Mouse (Mus musculus) myocyte (in vitro differentiated cells): ENCODE measurements around the gene Adgrb3. TPM values are rescaled to one million over a fixed set of nuclear protein-coding genes. Genes with fewer than 3 reads are reported as not detected.

ENCODE experiments used
- H3K27me3 ChIP-seq: one replicate; pipeline ENCODE4 v1.6.1; 2011; ENCODE audit not compliant: control insufficient read depth, insufficient read depth, insufficient read length
- H3K36me3 ChIP-seq: one replicate; pipeline ENCODE4 v1.6.1; 2011; ENCODE audit not compliant: control insufficient read depth, insufficient read depth
- H3K4me2 ChIP-seq: one replicate; pipeline ENCODE4 v1.6.1; 2011; ENCODE audit warnings: low read depth, control low read depth
- H3K4me3 ChIP-seq: one replicate; pipeline ENCODE4 v1.5.1; 2011; ENCODE audit warnings: mild to moderate bottlenecking, control low read depth, moderate library complexity
- H3K79me2 ChIP-seq: one replicate; pipeline ENCODE4 v1.6.1; 2011; ENCODE audit not compliant: control insufficient read depth, insufficient read depth
- H3ac ChIP-seq: one replicate; pipeline ENCODE4 v1.6.1; 2011; ENCODE audit not compliant: control insufficient read depth, insufficient read length
- CEBPB ChIP-seq: IDR thresholded peaks from 2 replicates; pipeline ENCODE4 v1.6.1; 2011; ENCODE audit warnings: mild to moderate bottlenecking, moderate library complexity; ENCODE audit not compliant: poor library complexity, insufficient read depth, severe bottlenecking
- E2F4 ChIP-seq: IDR thresholded peaks from one replicate; pipeline ENCODE4 v1.6.1; 2011; ENCODE audit warnings: mild to moderate bottlenecking, control low read depth, moderate library complexity; ENCODE audit not compliant: insufficient read depth
- MAX ChIP-seq: IDR thresholded peaks from one replicate; pipeline ENCODE4 v1.6.1; 2011; ENCODE audit warnings: low read depth, mild to moderate bottlenecking, control low read depth
- MYOD1 ChIP-seq, 3 experiments: IDR thresholded peaks; one replicate each; pipeline ENCODE4 v1.6.1; 2011; ENCODE audit warnings: control low read depth in 2 of 3, low read depth in 2 of 3, mild to moderate bottlenecking in 2 of 3, moderate library complexity in 1 of 3; ENCODE audit not compliant: insufficient read length in 2 of 3, control insufficient read depth in 1 of 3
- MYOG ChIP-seq, 3 experiments: IDR thresholded peaks; one replicate each; pipeline ENCODE4 v1.6.1; 2011; ENCODE audit warnings: control low read depth in 2 of 3, low read depth in 2 of 3, mild to moderate bottlenecking in 2 of 3; ENCODE audit not compliant: insufficient read length in 2 of 3, control insufficient read depth in 1 of 3, insufficient read depth in 1 of 3
- POLR2A ChIP-seq: IDR thresholded peaks from one replicate; pipeline ENCODE4 v1.6.1; 2011; ENCODE audit warnings: low read depth, mild to moderate bottlenecking, control low read depth, moderate library complexity; ENCODE audit not compliant: insufficient read length
- POLR2AphosphoS2 ChIP-seq: IDR thresholded peaks from one replicate; pipeline ENCODE4 v1.6.1; 2011; ENCODE audit warnings: low read depth, control low read depth; ENCODE audit not compliant: insufficient read length
- REST ChIP-seq: IDR thresholded peaks from one replicate; pipeline ENCODE4 v1.6.1; 2011; ENCODE audit warnings: mild to moderate bottlenecking, control low read depth, moderate library complexity; ENCODE audit not compliant: insufficient read depth, insufficient read length
- SRF ChIP-seq: IDR thresholded peaks from one replicate; pipeline ENCODE4 v1.6.1; 2011; ENCODE audit warnings: low read depth; ENCODE audit not compliant: control insufficient read depth, insufficient read length
- TCF12 ChIP-seq: IDR thresholded peaks from one replicate; pipeline ENCODE4 v1.6.1; 2011; ENCODE audit warnings: mild to moderate bottlenecking, control low read depth; ENCODE audit not compliant: poor library complexity, insufficient read depth, severe bottlenecking
- TCF3 ChIP-seq: IDR thresholded peaks from one replicate; pipeline ENCODE4 v1.6.1; 2011; ENCODE audit warnings: low read depth, control low read depth; ENCODE audit not compliant: insufficient read length
- USF1 ChIP-seq: IDR thresholded peaks from one replicate; pipeline ENCODE4 v1.6.1; 2011; ENCODE audit warnings: low read depth, mild to moderate bottlenecking, control low read depth, moderate library complexity
- polyA plus RNA-seq: library from polyadenylated mRNA; unstranded; fragments of >200 nt; fragmentation: generic; extraction: Trizol; gene quantifications from one replicate; pipeline ENCODE4 v1.2.1, GENCODE M21; 2012; ENCODE audit warnings: missing spikeins

Gene Adgrb3
- polyA plus RNA-seq, 1 experiment, result not detected

DNA sequence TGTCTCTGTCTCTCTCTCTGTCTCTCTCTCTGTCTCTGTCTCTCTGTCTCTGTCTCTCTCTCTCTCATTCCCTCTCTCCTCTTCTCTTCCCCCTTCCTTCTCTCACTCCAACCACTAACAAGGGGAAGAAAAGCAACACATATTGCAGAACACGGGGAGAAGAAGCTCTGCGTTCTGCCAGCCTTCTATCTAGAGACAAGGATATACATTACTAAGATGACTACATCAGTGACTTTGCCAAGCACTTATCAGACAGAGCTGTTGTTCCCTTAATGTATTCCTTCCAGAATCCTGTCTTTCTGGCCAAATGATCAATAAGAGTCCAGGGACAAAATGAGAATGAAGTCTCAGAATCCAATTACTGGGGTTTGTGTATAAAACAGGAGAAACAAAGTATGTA is 123.2 kb downstream of the Adgrb3 start:
- Histone ChIP-seq H3K27me3 (no peaks in the 10 kb centered on the region), H3K79me2 (no peaks in the 10 kb centered on the region)
- TF ChIP-seq TCF12, result no peak
- TF ChIP-seq CEBPB, result no peak
- TF ChIP-seq TCF3, result no peak
- TF ChIP-seq POLR2A, result no peak

DNA sequence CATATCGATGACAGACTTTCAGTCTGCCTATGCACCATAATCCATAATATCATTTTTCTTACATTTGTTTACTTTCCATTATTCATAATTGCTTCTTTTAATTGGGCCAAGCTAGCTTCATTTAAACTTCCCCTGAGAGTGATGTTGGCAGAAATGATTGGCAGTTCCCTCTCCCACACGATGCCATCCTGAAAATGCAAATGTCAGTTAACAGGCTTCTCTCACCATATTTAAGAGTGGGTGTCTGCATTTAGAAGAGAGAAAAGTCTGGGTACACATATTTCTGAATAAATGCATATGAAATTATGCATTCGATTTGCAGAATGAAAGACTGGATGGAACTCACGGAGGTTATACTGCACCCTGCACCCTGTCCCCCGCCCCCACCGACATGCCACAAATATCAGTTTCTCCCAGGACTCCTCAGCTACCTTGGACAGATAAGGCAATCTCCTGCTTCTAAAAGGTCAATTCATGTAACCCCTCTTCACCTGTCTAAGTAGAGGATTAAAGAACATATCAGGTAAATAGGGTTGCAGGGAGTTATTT is 130.7 kb downstream of the Adgrb3 start:
- Histone ChIP-seq H3K4me2 (no peak overlapping the region), H3K36me3 (no peaks in the 10 kb centered on the region), H3K4me3 (no peak overlapping the region), H3K79me2 (no peaks in the 10 kb centered on the region), H3ac (no peak overlapping the region), H3K27me3 (no peaks in the 10 kb centered on the region)
- no peak for TF ChIP-seq POLR2A
- no peak for TF ChIP-seq REST
- TF ChIP-seq USF1, result no peak
- no peak for TF ChIP-seq E2F4
- no peak for TF ChIP-seq POLR2AphosphoS2
- TF ChIP-seq CEBPB, result no peak
- no peak for TF ChIP-seq SRF
- no peak for TF ChIP-seq TCF12
- TF ChIP-seq MYOG (IDR thresholded peaks at IDR 0.05; ENCODE audit: control insufficient read depth in 1 of 3, insufficient read depth in 1 of 3, insufficient read length in 2 of 3, low read depth in 2 of 3), result no peak
- TF ChIP-seq TCF3, result no peak
- TF ChIP-seq MAX, result no peak
- TF ChIP-seq MYOD1 (IDR thresholded peaks at IDR 0.05; ENCODE audit: control insufficient read depth in 1 of 3, insufficient read length in 2 of 3, low read depth in 2 of 3), result no peak

More for the DNA sequence above, 123.2 kb downstream of the Adgrb3 start:
- Histone ChIP-seq H3K4me3 (no peak overlapping the region), H3K4me2 (no peak overlapping the region), H3K36me3 (no peaks in the 10 kb centered on the region), H3ac (no peak overlapping the region)

DNA sequence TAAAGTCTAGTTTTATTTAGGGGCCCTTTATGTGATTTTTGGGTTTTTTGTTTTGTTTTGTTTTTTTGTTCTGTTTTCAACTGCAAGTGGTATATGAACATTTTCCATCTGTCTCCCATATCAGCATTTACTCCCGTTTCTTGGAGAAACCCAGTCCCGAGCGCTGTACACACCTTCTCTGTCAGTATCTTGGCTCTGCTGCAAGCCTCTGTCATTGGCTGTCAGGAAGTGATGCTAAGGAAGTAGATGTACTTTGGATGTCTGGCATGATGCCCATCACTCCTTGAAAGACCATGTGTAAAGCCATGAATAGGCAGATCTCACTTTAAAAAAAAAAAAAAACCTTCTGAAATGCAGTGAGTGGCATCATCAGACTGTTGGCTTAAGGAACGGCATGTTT is 132.3 kb downstream of the Adgrb3 start:
- H3ac ChIP-seq, result no peak overlapping the region
- no peak for TF ChIP-seq SRF
- TF ChIP-seq CEBPB, result no peak
- no peak for TF ChIP-seq MYOG (IDR thresholded peaks at IDR 0.05; ENCODE audit: control insufficient read depth in 1 of 3, insufficient read depth in 1 of 3, insufficient read length in 2 of 3, low read depth in 2 of 3)
- no peak for TF ChIP-seq POLR2AphosphoS2
- no peak for TF ChIP-seq E2F4
- TF ChIP-seq REST, result no peak
- no peak for TF ChIP-seq USF1
- no peak for TF ChIP-seq MAX
- no peak for TF ChIP-seq MYOD1 (IDR thresholded peaks at IDR 0.05; ENCODE audit: control insufficient read depth in 1 of 3, insufficient read length in 2 of 3, low read depth in 2 of 3)
- no peak for TF ChIP-seq TCF12
- no peak for TF ChIP-seq POLR2A
- no peak for TF ChIP-seq TCF3
- H3K79me2 ChIP-seq, result no peaks in the 10 kb centered on the region
- H3K4me2 ChIP-seq, result no peak overlapping the region
- no peaks in the 10 kb centered on the region for H3K27me3 ChIP-seq
- no peak overlapping the region for H3K4me3 ChIP-seq
- H3K36me3 ChIP-seq, result no peaks in the 10 kb centered on the region

DNA sequence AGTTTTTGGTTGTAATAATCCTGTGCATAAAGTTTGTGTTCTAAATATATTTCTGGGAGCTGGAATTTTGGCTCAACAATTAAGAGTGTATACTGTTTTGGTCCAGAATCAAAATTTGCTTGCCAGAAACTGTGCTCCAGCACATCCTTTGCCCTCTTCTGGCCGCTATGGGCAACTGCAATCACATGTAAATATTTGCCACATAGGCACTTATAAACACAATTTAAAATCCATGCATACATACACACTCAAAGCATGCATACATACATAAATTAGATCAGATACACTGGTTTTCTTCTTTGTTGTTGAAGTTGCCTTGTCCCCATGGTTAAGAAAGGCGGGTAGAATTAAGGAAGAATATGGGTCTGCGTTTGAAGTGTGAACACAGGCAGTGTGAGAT is 132.7 kb downstream of the Adgrb3 start:
- no peak for TF ChIP-seq TCF3
- no peak for TF ChIP-seq USF1
- TF ChIP-seq TCF12, result no peak
- TF ChIP-seq REST, result no peak
- TF ChIP-seq MYOD1 (IDR thresholded peaks at IDR 0.05; ENCODE audit: control insufficient read depth in 1 of 3, insufficient read length in 2 of 3, low read depth in 2 of 3), result no peak
- no peak for TF ChIP-seq MAX
- no peaks in the 10 kb centered on the region for H3K79me2 ChIP-seq
- no peak overlapping the region for H3K4me3 ChIP-seq
- no peaks in the 10 kb centered on the region for H3K27me3 ChIP-seq
- no peak overlapping the region for H3ac ChIP-seq
- no peak overlapping the region for H3K4me2 ChIP-seq
- H3K36me3 ChIP-seq, result no peaks in the 10 kb centered on the region

DNA sequence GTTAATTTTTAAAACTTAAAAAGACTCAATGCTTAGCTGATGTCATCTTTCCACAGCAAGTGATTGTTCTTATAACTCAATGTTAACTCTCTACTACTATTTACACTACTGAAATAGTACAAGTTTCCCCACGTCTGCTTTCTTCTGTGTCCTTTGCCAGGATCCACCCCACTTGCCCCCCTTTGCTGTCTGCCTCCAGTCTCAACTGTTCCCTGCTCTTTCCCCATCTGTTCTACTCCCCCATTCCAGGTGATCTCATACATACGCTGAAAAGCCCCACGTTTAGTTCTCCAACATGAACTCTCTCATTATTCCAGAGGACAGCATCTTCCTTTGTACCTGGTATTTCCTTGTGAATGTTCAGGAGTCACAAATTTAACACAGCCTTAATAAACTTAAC is 147.4 kb downstream of the Adgrb3 start:
- H3ac ChIP-seq, result no peak overlapping the region
- no peak overlapping the region for H3K4me2 ChIP-seq
- TF ChIP-seq TCF3 (no peak), MYOG (IDR thresholded peaks at IDR 0.05; ENCODE audit: control insufficient read depth in 1 of 3, insufficient read depth in 1 of 3, insufficient read length in 2 of 3, low read depth in 2 of 3) (no peak), CEBPB (no peak), POLR2AphosphoS2 (no peak), MYOD1 (IDR thresholded peaks at IDR 0.05; ENCODE audit: control insufficient read depth in 1 of 3, insufficient read length in 2 of 3, low read depth in 2 of 3) (no peak), MAX (no peak), E2F4 (no peak), TCF12 (no peak)

More for the DNA sequence above, 147.4 kb downstream of the Adgrb3 start:
- Histone ChIP-seq H3K79me2 (no peaks in the 10 kb centered on the region), H3K27me3 (no peaks in the 10 kb centered on the region), H3K36me3 (no peaks in the 10 kb centered on the region), H3K4me3 (no peak overlapping the region)
